Mouse (Mus musculus) embryonic facial prominence, embryonic 12.5 days (tissue): ENCODE measurements around the gene Pde4b. TPM values are rescaled to one million over a fixed set of nuclear protein-coding genes. Genes with fewer than 3 reads are reported as not detected.
"Not testable (repeated sequence)": the region's sequence is repeated elsewhere in the genome, so short reads cannot be mapped to it uniquely, and the experiment has no call there.

Source experiments
- ATAC-seq: fragments of 200-750 bp; cut with Nextera tagmentation; 2 replicates; pipeline ENCODE4 v1.8.0; 2017; ENCODE audit not compliant: insufficient number of reproducible peaks, insufficient read depth, low FRiP score, low TSS enrichment
- H3K27ac ChIP-seq: fragments of 300-500 bp; sonication (generic); 2 replicates; pipeline ENCODE4 v1.5.1; 2016; ENCODE audit warnings: mild to moderate bottlenecking
- H3K27me3 ChIP-seq: fragments of 300-500 bp; sonication (generic); 2 replicates; pipeline ENCODE4 v1.6.1; 2016; ENCODE audit warnings: mild to moderate bottlenecking, moderate library complexity
- H3K36me3 ChIP-seq: fragments of 300-500 bp; sonication (generic); 2 replicates; pipeline ENCODE4 v1.6.1; 2016; ENCODE audit warnings: mild to moderate bottlenecking
- H3K4me1 ChIP-seq: fragments of 300-500 bp; sonication (generic); 2 replicates; pipeline ENCODE4 v1.6.1; 2016
- H3K4me2 ChIP-seq: fragments of 300-500 bp; sonication (generic); replicated peaks from 2 replicates; pipeline ENCODE4 v1.6.1; 2016; ENCODE audit warnings: mild to moderate bottlenecking, moderate library complexity
- H3K4me3 ChIP-seq: fragments of 300-500 bp; sonication (generic); 2 replicates; pipeline ENCODE4 v1.5.1; 2016; ENCODE audit warnings: mild to moderate bottlenecking
- H3K9ac ChIP-seq: fragments of 300-500 bp; sonication (generic); 2 replicates; pipeline ENCODE4 v1.6.1; 2016; ENCODE audit warnings: mild to moderate bottlenecking, moderate library complexity
- H3K9me3 ChIP-seq: fragments of 300-500 bp; sonication (generic); 2 replicates; pipeline ENCODE4 v1.6.1; 2016; ENCODE audit warnings: mild to moderate bottlenecking, moderate library complexity
- WGBS: fragments of 180-500 bp; shearing (Covaris S2); methylation state at CpG from one replicate; pipeline ENCODE4 v1.1.7; 2016; 5-methylcytosine and 5-hydroxymethylcytosine counted together
- polyA plus RNA-seq: library from polyadenylated mRNA; unstranded; fragments of >200 nt; fragmentation: Nextera tagmentation; extraction: Ambion mirVana; gene quantifications from 2 replicates; pipeline ENCODE4 v1.2.1, GENCODE M21; 2016

Gene Pde4b
- polyA plus RNA-seq, 1 experiment from 2014 or later = 11.1 TPM

- Histone ChIP-seq H3K9me3 (no peaks in the 10 kb centered on the region), H3K4me2 (no peak overlapping the region), H3K27ac (no peak overlapping the region), H3K27me3 (no peaks in the 10 kb centered on the region), H3K4me1 (peaks cover 11% of the 10 kb centered on the region), H3K36me3 (no peaks in the 10 kb centered on the region), H3K9ac (no peak overlapping the region), H3K4me3 (no peak overlapping the region)
- WGBS = 27% methylated on average over 11 of the region's 11 CpGs
- no peak for ATAC-seq
These were observed 404.3 kb downstream of the Pde4b start for GRCm38 (mm10) chr4:102491468-102492123.

GRCm38 (mm10) chr4:102492911-102493310 is 405.6 kb downstream of the Pde4b start:
- Histone ChIP-seq H3K4me3 (no peak overlapping the region), H3K4me1 (peaks cover 13% of the 10 kb centered on the region), H3K9ac (no peak overlapping the region), H3K27ac (no peak overlapping the region), H3K36me3 (no peaks in the 10 kb centered on the region), H3K4me2 (no peak overlapping the region), H3K9me3 (no peaks in the 10 kb centered on the region), H3K27me3 (no peaks in the 10 kb centered on the region)
- 77% methylated on average over 5 of the region's 5 CpGs for WGBS
- no peak for ATAC-seq

- H3K4me3 ChIP-seq = no peak overlapping the region
- no peak overlapping the region for H3K4me2 ChIP-seq
- H3K9me3 ChIP-seq = no peaks in the 10 kb centered on the region
- H3K36me3 ChIP-seq = no peaks in the 10 kb centered on the region
- H3K27me3 ChIP-seq = no peaks in the 10 kb centered on the region
- no peak for ATAC-seq
- 57% methylated on average over 4 of the region's 4 CpGs for WGBS
- peaks cover 13% of the 10 kb centered on the region for H3K4me1 ChIP-seq
- no peak overlapping the region for H3K9ac ChIP-seq
- no peak overlapping the region for H3K27ac ChIP-seq
These were observed 406.2 kb downstream of the Pde4b start for GRCm38 (mm10) chr4:102493342-102494128.

GRCm38 (mm10) chr4:102494203-102494602 is 406.9 kb downstream of the Pde4b start:
- not testable (repeated sequence) for H3K36me3 ChIP-seq, H3K4me2 ChIP-seq, H3K27ac ChIP-seq, H3K9ac ChIP-seq, H3K4me3 ChIP-seq, H3K27me3 ChIP-seq, H3K9me3 ChIP-seq
- 88% methylated on average over 10 of the region's 10 CpGs for WGBS
- peak; percentile 90 for ATAC-seq
- H3K4me1 ChIP-seq = peaks cover 13% of the 10 kb centered on the region

- no peak overlapping the region for H3K27ac ChIP-seq
- no peak overlapping the region for H3K4me3 ChIP-seq
- H3K4me1 ChIP-seq = peaks cover 13% of the 10 kb centered on the region
- H3K9ac ChIP-seq = no peak overlapping the region
- H3K9me3 ChIP-seq = no peaks in the 10 kb centered on the region
- no peaks in the 10 kb centered on the region for H3K36me3 ChIP-seq
- H3K27me3 ChIP-seq = no peaks in the 10 kb centered on the region
- no peak overlapping the region for H3K4me2 ChIP-seq
- no peak for ATAC-seq
- 64% methylated on average over 5 of the region's 5 CpGs for WGBS
These were observed 407.7 kb downstream of the Pde4b start for GRCm38 (mm10) chr4:102495001-102495400.

- Histone ChIP-seq H3K27me3 (no peaks in the 10 kb centered on the region), H3K36me3 (no peaks in the 10 kb centered on the region), H3K27ac (no peak overlapping the region), H3K4me3 (no peak overlapping the region), H3K4me2 (no peak overlapping the region), H3K9me3 (no peaks in the 10 kb centered on the region), H3K4me1 (peaks cover 13% of the 10 kb centered on the region), H3K9ac (no peak overlapping the region)
- ATAC-seq = no peak
- WGBS = 69% methylated on average over 5 of the region's 5 CpGs
These were observed 408.1 kb downstream of the Pde4b start for GRCm38 (mm10) chr4:102495474-102495873.

GRCm38 (mm10) chr4:102496269-102497177 is 409.2 kb downstream of the Pde4b start:
- peaks cover 5% of the 10 kb centered on the region for H3K4me1 ChIP-seq
- WGBS = 85% methylated on average over 20 of the region's 20 CpGs
- no peak overlapping the region for H3K4me2 ChIP-seq
- no peak overlapping the region for H3K4me3 ChIP-seq
- no peak overlapping the region for H3K27ac ChIP-seq
- no peaks in the 10 kb centered on the region for H3K27me3 ChIP-seq
- no peaks in the 10 kb centered on the region for H3K9me3 ChIP-seq
- no peaks in the 10 kb centered on the region for H3K36me3 ChIP-seq
- H3K9ac ChIP-seq = no peak overlapping the region
- no peak for ATAC-seq

- WGBS = 72% methylated on average over 3 of the region's 3 CpGs
- Histone ChIP-seq H3K36me3 (no peaks in the 10 kb centered on the region), H3K9ac (no peak overlapping the region), H3K9me3 (no peaks in the 10 kb centered on the region), H3K4me2 (no peak overlapping the region), H3K4me1 (0 out of 2 replicates have a peak, but pooled peaks cover 2% of the 10 kb centered on the region), H3K27ac (no peak overlapping the region), H3K27me3 (no peaks in the 10 kb centered on the region), H3K4me3 (no peak overlapping the region)
- no peak for ATAC-seq
These were observed 409.9 kb downstream of the Pde4b start for GRCm38 (mm10) chr4:102497221-102497620.

- no peak overlapping the region for H3K27ac ChIP-seq
- ATAC-seq = no peak
- no peak overlapping the region for H3K4me3 ChIP-seq
- no peak overlapping the region for H3K4me2 ChIP-seq
- H3K27me3 ChIP-seq = no peaks in the 10 kb centered on the region
- 0 out of 2 replicates have a peak, but pooled peaks cover 2% of the 10 kb centered on the region for H3K4me1 ChIP-seq
- 81% methylated on average over 4 of the region's 4 CpGs for WGBS
- no peak overlapping the region for H3K9ac ChIP-seq
- no peaks in the 10 kb centered on the region for H3K9me3 ChIP-seq
- H3K36me3 ChIP-seq = no peaks in the 10 kb centered on the region
These were observed 411.0 kb downstream of the Pde4b start for GRCm38 (mm10) chr4:102498169-102498919.

- H3K4me2 ChIP-seq = no peak overlapping the region
- H3K9ac ChIP-seq = no peak overlapping the region
- no peaks in the 10 kb centered on the region for H3K36me3 ChIP-seq
- 84% methylated on average over 1 of the region's 1 CpGs for WGBS
- H3K9me3 ChIP-seq = no peaks in the 10 kb centered on the region
- no peak for ATAC-seq
- no peaks in the 10 kb centered on the region for H3K27me3 ChIP-seq
- no peak overlapping the region for H3K27ac ChIP-seq
- H3K4me3 ChIP-seq = no peak overlapping the region
- 0 out of 2 replicates have a peak, but pooled peaks cover 2% of the 10 kb centered on the region for H3K4me1 ChIP-seq
These were observed 411.6 kb downstream of the Pde4b start for GRCm38 (mm10) chr4:102498920-102499316.

GRCm38 (mm10) chr4:102505714-102506113 is 418.4 kb downstream of the Pde4b start:
- no peaks in the 10 kb centered on the region for H3K4me1 ChIP-seq
- ATAC-seq = no peak
- WGBS = 43% methylated on average over 6 of the region's 6 CpGs

More at GRCm38 (mm10) chr4:102505714-102506113, 418.4 kb downstream of the Pde4b start:
- no peak overlapping the region for H3K4me2 ChIP-seq
- no peak overlapping the region for H3K27ac ChIP-seq
- H3K9ac ChIP-seq = no peak overlapping the region
- H3K36me3 ChIP-seq = no peaks in the 10 kb centered on the region
- H3K4me3 ChIP-seq = no peak overlapping the region
- H3K27me3 ChIP-seq = no peaks in the 10 kb centered on the region
- H3K9me3 ChIP-seq = no peaks in the 10 kb centered on the region
